Mouse (Mus musculus): ENCODE measurements around the gene Rnf216. TPM values are rescaled to one million over a fixed set of nuclear protein-coding genes. Genes with fewer than 3 reads are reported as not detected.

The Rnf216 gene
- polyA plus RNA-seq, 1 experiment = 15.7 TPM

DNA sequence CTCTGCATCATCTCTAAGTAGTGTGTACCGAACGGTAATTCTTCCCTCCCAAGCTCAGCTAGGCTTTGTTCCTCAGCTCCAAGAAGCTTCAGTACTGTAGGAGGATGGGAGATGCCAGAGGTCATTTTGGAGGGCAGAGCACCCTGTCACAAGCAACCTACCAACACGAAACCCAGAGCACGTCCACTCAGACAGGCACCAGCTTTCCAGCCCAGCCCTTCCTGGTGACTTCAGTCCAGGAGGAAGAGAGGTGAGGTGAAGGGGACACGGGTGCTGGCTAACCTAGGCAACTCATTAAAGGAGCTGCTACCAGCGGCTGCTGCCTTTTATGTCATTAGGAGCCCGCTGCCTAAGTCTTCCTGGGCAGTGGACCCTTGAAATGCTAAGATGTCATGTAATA lies 81.1 kb downstream of the Rnf216 start:
- DNase-seq (ENCODE audit: low read depth, low spot score) = no peak
- WGBS = 68% methylated on average over 7 of the region's 7 CpGs

DNA sequence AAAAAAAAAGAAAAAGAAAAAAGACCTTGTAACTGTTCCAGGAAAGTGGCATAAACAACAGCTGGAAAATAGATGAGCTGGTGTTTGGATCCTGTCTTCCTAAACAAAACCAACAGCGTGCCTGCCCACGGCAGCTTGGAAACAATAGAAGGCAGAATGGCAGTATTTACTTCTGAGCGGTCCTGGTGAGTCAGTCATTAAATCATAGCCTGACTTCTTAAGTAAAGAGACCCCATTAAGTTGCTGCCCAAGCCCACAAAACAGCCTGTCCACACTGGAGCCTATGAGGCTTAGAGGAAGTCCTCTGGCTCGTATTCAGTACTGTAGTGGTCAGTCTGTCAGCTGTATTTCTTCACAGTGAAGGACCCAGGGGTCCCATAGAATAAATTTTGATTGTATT lies 81.6 kb downstream of the Rnf216 start:
- WGBS = 67% methylated on average over 4 of the region's 4 CpGs
- no peak for DNase-seq (ENCODE audit: low read depth, low spot score)

DNA sequence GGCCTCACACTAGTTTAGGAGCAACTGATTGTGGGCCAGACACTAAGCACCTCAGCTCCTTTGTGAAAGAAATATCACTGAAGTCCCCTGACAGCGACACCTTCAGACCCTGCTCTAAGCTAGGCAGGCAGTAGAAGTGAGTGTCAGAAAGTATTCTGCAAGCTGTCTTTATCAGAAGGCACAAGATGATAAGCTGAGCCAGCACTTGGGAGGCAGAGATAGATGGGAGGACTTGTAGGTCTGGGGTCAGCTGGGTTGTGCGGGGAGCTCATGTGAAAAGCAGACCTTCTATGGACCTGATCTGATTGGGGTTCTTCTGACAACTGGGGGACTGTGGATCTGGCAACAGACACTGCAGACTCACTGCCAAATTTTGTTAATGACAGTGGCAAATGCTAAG lies 88.9 kb downstream of the Rnf216 start:
- no peak for DNase-seq (ENCODE audit: low read depth, low spot score)
- WGBS = 98% methylated on average over 2 of the region's 2 CpGs

DNA sequence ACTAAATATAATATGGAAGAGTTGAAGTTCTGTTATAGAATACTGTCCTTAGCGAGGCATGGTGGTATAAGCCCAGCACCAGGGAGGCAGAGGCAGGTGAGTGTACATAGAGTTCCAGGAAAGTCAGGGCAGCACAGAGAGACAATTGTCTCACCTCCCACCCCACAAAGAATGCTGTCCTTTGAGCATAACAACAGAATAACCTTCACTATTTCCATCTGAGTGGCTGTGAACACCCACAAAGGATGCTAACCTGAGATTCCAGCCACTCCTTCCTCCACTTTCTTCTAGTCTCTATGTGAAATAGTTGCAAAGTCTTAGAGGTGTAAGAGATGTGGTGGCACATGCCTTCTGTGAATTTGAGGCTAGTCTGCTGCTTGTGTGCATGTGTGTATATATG lies 89.8 kb downstream of the Rnf216 start:
- no peak for DNase-seq (ENCODE audit: low read depth, low spot score)
- WGBS = 84% methylated on average over 1 of the region's 1 CpGs

DNA sequence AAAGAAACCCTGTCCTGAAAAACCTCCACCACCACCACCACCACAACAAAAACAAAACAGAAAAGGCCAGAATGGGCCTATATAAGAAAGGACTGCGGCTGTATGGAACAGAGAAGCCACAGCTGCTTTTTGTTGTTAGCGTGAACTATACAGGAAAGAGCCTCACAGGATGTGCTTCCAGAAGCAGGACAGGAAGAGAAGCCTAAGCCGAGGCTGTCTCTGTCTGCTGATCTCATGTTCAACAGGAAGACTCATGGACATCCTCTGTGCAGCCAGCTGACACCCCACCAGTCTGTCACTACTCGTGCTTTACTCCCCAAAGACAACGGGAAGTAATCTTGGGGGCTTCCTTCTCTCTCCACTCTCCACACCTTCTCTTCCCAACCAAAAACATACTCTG lies 95.4 kb downstream of the Rnf216 start:
- DNase-seq (ENCODE audit: low read depth, low spot score) = no peak
- 73% methylated on average over 5 of the region's 5 CpGs for WGBS

DNA sequence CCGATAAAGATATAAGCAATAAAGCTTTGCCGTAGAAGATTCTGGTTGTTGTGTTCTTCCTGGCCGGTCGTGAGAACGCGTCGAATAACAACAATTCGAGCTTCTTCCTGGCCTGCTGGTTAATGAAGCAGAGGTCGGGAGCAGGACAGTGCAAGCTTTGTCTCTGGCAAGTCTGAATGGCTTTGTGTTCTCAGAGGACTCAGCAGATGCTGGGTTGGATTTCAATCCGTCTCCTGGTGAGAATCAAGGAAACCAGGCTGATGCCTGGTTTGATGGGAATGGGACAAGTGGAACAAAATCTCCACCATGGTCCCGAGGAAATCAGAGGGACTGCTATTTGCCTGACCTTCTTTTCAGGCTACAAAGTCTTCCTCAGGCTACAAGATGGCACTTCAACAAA lies 103.4 kb downstream of the Rnf216 start:
- WGBS = 91% methylated on average over 11 of the region's 11 CpGs
- DNase-seq (ENCODE audit: low read depth, low spot score) = no peak

DNA sequence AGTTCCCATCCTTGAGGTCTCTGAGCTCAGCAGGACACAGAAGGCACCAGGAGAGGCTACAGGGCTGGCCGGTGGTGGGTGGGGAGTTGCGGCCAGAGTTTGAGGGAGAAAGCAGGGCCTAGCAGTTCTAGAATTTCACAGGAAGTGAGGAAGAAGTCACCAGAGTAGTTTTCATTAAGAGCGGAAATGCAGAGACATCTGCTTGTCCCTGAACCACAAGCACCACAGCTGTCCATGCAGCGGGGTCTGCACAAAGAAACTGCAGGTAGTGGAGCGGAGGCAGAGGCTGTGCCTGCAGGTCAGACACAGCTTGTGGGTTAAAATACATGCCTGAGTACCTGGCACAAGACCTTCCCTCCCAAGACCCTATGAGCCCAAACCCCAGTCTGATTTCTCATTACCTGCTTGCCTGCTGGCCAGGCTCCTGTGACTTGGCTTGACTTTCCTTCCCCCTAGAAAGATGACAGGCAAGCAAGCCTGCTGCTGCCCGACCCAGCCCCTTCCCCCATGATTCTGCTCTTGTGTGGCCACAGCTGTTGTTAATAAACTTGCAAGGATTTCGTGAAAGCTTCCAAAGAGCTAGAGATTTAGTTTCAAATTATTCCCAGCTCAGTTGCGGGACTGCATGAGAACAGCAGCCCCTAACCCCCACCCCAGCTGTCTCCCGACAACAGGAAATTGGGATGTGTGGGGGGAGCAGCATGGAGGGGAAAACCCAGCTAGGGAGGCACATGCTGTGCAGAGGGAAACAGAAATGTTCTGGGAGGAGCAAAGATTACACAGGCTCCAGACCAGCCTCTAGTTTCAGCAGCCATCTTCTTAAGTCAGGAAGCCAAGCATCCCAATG lies 111.9 kb downstream of the Rnf216 start:
- DNase-seq (ENCODE audit: low read depth, low spot score) = no peak
- WGBS = 66% methylated on average over 9 of the region's 9 CpGs

DNA sequence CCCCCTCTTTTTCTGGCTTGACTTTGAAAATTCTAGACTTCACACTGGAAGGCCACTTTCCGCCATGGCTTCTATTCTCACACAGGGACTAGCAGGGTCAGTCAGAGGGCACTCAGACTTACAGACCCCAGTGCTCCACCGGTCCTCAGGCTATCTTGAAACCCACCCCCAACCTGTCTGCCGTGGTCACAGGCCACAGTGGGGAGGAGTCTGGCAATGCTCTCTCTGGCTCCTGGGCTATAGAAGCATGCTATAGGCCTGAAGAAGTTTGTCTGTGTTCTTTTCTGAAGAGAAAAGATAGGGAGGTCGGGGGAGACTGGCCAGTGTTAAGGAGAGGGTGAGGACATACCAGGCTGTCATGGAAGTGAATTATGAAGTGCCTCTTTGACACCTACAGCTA lies 112.7 kb downstream of the Rnf216 start:
- 63% methylated on average over 4 of the region's 4 CpGs for WGBS
- DNase-seq (ENCODE audit: low read depth, low spot score) = no peak

DNA sequence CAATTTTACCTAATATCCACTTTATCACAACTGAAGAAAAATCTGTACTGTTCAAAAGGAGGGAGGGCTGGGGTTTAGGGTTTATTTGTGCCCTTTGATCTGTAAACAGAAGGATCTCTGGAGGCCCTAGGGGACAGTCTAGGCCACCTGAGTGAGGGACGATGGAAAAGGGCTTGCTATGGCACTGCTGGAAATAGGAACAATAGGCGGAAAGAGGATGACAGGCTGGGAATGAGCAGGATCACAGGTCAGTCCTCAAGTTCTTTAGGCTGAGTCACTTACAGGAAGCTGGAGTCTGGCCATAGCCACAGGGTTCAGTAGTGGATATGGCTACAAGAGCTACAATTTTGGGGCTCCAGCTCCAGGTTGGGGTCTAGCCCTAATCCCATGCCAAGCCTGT lies 114.6 kb downstream of the Rnf216 start:
- DNase-seq (ENCODE audit: low read depth, low spot score) = no peak
- 28% methylated on average over 2 of the region's 2 CpGs for WGBS

DNA sequence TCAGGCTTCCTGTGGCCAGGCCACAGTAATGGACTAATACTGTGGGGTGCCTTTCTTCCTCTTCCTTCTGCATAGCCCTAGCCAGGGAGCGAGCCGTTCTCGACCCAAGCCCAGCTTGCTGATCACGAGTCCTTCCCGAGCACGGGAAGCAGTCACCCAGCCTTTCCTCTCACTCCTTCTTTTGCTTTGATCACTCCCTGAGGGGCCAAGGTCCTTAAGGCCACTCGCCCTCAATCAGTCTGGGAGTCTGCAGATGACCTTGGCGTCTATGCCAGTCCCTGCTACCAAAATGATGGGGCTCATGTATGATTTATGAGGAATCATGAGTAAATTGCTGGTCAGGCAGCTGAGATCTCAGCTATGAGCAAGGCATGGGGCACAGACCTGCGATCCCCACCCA lies 115.3 kb downstream of the Rnf216 start:
- no peak for DNase-seq (ENCODE audit: low read depth, low spot score)
- 69% methylated on average over 9 of the region's 9 CpGs for WGBS

DNA sequence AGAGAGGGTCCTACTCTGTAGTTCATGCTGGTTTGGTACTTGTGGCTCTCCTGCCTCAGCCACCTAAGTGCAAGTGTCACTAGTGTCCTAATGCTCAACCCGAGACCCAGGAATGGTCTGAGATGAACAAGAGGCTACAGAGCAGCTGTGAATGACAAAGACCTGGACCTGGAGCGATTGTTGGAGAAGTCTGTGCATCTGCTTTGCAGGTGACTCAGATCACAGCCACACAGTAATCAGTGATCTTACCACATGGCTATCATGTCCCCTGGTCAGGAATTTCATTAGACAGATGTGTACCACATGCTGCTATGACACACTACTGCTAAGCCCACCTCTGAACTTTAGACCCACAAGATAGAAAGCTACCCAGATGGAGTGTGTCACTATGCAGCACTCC lies 118.0 kb downstream of the Rnf216 start:
- 93% methylated on average over 2 of the region's 2 CpGs for WGBS
- DNase-seq (ENCODE audit: low read depth, low spot score) = no peak

DNA sequence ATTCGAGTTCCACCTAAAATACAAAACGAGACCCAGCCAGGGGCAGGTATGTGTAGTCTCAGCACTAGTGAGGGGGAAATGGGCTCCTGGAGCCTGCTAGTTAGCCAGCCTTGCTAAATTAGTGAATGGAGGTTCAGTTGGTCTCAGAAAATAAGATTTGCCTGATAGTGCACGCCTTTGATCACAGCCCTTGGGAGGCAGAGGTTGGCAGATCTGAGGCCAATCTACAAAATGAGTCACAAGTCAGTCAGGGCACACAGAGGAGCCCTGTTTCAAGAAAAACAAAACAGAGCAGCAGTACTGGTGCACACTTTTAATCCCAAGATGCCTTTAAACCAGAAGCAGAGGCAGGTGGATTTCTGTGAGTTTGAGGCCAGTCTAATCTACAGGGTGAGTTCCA lies 123.6 kb downstream of the Rnf216 start:
- no peak for DNase-seq (ENCODE audit: low read depth, low spot score)
- 86% methylated on average over 3 of the region's 3 CpGs for WGBS

DNA sequence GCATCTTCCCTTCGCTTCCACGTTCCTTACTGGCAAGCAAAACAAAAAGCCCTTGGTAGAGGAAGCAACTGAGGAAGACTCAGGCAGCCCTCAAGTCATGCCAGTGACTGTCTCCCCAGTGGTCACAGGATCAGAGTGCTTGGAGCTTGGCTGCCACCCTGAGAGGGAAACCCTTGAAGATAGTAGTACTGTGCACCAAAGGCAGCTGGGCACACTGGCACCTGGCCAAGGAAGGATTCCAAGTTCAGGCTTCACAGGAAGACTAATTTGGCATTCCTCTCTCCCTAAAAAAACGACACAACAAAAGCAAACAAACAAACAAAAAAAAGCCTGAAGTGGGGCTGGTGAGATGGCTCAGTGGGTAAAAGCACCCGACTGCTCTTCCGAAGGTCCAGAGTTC lies 124.3 kb downstream of the Rnf216 start:
- 64% methylated on average over 5 of the region's 5 CpGs for WGBS
- no peak for DNase-seq (ENCODE audit: low read depth, low spot score)

DNA sequence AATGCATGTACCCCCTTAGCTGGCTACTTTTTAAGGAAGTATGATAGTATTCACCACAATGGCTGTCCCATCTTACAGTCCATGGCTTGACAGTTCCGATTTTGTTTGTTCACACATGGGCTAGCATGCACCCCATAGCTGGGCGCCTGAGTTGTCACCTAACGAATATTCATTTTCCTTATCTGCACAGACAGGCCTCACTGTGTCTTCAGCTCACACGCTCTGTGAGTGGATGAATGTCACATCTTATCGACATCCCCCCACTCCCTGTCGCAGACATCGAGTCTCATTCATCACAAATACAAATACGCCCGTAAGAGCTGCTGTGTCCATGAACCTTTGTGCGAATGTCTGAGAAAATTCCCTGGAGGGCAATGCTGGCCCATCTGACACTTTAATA lies 128.5 kb downstream of the Rnf216 start:
- WGBS = 90% methylated on average over 10 of the region's 10 CpGs
- no peak for DNase-seq (ENCODE audit: low read depth, low spot score)

DNA sequence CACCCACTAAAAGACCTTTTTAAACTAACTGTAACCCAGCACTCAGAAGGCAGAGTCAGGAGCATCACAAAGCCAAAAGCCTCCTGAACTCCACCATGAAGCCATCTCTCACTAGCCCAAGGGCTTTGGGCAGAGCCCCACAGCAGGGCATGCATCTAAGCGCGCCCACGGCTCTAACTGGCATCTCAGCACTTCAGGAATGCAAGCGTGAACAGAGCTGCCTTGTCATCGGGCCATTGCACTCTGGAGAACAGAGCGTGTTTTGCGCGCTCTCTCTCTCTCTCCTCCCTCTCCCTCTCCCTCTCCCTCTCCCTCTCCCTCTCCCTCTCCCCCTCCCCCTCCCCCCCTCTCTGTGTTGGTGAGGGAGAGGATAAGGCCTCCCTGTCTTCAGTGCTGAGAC lies 129.6 kb downstream of the Rnf216 start:
- 64% methylated on average over 8 of the region's 8 CpGs for WGBS

DNA sequence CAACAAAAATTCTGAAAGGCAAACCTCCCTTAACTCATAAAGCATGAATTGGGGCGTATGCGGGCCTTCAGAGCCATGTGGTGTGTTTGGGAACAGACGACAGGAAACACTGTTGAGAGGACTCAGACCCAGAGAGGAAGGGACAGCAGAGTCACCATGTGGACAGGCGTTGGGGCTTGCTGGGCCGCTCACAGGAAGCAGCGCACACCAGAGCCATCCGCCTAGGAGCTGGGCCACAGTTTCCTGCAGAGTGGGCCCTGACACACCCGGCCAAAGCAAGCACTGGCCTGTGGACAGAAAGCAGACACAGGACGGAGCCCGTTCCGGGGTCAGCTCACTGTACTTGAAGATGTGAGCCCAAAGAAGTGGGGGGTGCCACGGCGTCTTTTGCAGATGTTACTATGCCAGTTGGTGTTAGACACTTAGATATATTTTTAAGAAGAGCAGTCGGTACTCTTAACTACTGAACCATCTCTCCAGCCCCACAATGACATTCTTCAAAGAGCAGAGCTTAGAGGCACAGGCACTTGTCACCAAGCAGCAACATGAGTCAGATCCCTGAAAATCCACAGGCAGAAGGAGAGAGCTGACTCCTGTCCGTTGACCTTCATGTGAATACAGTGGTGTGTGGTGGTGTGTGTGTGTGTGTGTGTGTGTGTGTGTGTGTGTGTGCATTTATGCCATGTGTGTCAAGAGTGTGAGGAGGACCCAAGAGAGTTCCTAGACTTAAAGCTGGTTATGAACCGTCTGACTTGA lies 130.6 kb downstream of the Rnf216 start:
- WGBS = 69% methylated on average over 16 of the region's 16 CpGs
- no peak for DNase-seq (ENCODE audit: low read depth, low spot score)

More for the DNA sequence above, 129.6 kb downstream of the Rnf216 start:
- no peak for DNase-seq (ENCODE audit: low read depth, low spot score)

DNA sequence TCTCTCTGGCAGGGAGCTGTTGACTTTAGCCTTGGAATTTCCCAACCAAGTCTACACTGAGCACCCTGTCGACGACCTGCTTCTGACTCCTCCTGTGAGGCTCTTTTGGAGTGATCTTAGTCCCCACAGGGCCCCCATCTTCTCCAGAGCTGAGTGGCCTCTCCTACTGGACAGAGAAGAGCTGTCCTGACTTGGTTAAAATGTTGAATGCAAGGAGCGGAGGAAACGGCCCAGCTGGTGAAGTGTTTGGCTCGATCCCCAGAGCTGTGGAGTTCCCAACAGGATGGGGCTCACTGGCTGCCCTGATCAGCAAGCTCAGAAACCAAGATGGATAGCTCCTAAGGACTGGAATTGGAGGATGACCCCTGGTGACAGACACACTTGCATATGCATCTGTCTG lies 136.3 kb downstream of the Rnf216 start:
- WGBS = 43% methylated on average over 5 of the region's 5 CpGs
- DNase-seq (ENCODE audit: low read depth, low spot score) = no peak

DNA sequence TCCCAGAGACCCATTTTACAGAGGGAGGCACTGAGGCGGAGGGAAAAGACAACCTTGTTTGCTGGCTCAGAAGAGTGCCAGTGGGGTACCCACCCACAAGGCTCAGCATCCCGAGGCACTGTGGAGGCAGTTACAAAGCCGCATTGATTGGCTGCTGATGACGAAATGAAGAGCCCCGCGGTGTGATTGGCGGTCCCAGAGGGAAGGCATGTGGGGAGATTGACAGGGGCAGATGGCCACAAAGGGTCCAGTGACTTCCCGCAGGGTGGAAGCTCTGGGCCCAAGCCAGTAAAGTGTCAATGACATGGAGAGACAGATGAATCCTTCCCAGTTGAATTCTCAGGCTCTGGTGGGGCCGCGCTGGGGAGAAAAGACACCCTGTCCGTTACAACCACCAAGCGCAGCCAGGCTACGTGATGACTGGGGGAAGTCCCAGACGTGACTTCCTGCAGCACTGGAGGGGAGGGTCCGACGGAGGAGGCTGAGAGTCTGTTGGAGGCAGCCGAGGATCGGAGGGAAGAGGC lies 138.1 kb downstream of the Rnf216 start:
- DNase-seq (ENCODE audit: low read depth, low spot score) = no peak
- WGBS = 25% methylated on average over 18 of the region's 18 CpGs

DNA sequence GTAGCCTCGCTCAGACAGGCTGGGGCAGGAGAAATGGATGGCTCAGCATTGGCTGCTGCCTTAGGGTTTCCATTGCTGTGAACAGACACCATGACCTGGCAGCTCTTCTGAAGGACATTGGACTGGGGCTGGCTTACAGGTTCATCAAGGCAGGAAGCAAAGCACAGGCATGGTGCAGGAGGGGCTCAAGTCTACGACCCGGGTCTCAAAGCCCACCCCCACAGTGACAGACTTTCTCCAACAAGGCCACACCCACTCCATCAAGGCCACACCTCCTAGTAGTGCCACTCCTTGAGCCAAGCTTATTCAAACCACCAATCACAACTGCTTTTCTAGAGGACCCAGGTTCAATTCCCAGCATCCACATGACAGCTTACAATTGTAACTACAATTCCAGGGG lies 138.8 kb downstream of the Rnf216 start:
- WGBS = 35% methylated on average over 3 of the region's 3 CpGs
- DNase-seq (ENCODE audit: low read depth, low spot score) = no peak

DNA sequence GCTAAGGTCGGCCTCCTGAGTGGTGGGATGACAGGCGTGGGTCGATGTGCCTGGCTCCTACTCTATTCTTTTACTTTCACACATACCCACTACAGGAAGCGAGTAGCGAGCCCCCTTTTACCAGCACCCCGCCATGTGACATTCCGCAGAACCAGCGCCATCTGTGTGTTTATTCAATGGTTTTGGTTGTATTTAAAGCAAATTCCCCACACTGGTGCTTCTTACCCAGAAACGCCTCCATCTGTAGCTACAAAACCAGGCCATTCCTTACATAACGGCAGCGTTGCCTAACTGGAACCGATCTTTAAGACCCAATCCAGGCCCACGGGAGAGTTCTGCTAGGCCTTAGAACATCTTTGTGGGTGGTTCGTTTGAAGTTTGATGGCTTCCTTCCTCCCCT lies 144.4 kb downstream of the Rnf216 start:
- 84% methylated on average over 14 of the region's 14 CpGs for WGBS
- no peak for DNase-seq (ENCODE audit: low read depth, low spot score)

DNA sequence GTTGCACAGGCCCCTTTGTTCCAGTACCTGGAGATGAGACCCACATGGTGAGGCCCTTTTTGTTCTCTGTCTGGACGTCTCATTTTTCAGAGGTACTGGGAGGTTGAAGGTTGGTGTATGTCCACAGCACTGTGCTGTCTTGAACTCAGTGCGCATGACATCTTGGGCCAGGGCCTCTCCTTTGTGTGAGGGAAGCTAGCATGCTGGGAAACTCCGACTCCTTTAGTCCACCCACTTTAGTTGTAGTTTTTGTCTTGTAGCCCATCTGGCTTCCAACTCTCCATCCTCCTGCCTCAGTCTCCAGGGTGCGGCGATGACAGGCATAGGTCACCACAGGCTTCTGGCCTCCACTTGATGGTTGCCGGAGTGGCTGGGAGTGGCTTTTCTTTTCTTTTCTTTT lies 148.1 kb downstream of the Rnf216 start:
- DNase-seq (ENCODE audit: low read depth, low spot score) = no peak
- WGBS = 89% methylated on average over 6 of the region's 6 CpGs
